Mouse (Mus musculus) embryonic fibroblast, embryonic 13.5 days (primary cell): ENCODE data around the gene Oxsr1.

ENCODE experiments used
- CTCF ChIP-seq: IDR thresholded peaks from 2 replicates; pipeline ENCODE4 v1.5.1; 2011; ENCODE audit warnings: mild to moderate bottlenecking, control low read depth, low read length, moderate library complexity, borderline replicate concordance; ENCODE audit not compliant: insufficient read depth
- POLR2A ChIP-seq: IDR thresholded peaks from 2 replicates; pipeline ENCODE4 v1.6.1; 2011; ENCODE audit warnings: low read depth, mild to moderate bottlenecking, control low read depth, low read length, moderate library complexity

DNA sequence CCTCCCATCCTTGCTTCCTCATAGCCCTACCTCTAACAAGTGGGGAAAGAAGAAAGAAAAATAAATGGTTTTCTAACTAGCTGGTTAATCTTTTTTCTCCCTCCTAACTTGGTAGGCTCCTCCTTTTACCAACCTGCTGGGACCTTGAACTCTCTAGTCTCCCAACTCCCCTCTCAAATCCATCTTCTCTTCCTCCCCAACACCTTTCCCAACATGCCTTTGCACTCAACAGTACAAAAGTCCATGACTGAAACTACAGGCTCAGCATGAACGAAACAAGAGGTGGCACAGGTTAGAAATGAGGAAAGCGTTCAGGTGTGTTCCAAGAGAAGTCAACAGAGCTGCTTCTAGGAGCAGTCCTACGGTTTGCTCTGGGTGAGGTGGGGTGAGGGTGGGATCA is 83.0 kb downstream of the Oxsr1 start:
- TF ChIP-seq CTCF (no peak), POLR2A (no peak)
